Mouse (Mus musculus) stomach, embryonic 14.5 days (tissue): ENCODE measurements around the gene Crybb2. TPM values are rescaled to one million over a fixed set of nuclear protein-coding genes. Genes with fewer than 3 reads are reported as not detected.
A peak's percentile ranks its signal among the peaks of the same experiment; 100 is the strongest.

Experiments
- ATAC-seq: fragments of 200-750 bp; cut with Nextera tagmentation; 2 replicates; pipeline ENCODE4 v1.8.0; 2017; ENCODE audit warnings: low read depth, moderate TSS enrichment; ENCODE audit not compliant: insufficient number of reproducible peaks, insufficient read depth, low FRiP score
- H3K27ac ChIP-seq: fragments of 300-500 bp; sonication (generic); 2 replicates; pipeline ENCODE4 v1.5.1; 2014; ENCODE audit warnings: mild to moderate bottlenecking, low read length, moderate library complexity, mixed read lengths
- H3K27me3 ChIP-seq: fragments of 300-500 bp; sonication (generic); 2 replicates; pipeline ENCODE4 v1.6.1; 2014; ENCODE audit warnings: low read length, control low read depth, mixed read lengths; ENCODE audit not compliant: control insufficient read depth, insufficient read depth
- H3K36me3 ChIP-seq: fragments of 300-500 bp; sonication (generic); 2 replicates; pipeline ENCODE4 v1.6.1; 2014; ENCODE audit warnings: mild to moderate bottlenecking, control low read depth, low read length, moderate library complexity, mixed read lengths; ENCODE audit not compliant: control insufficient read depth, insufficient read depth
- H3K4me1 ChIP-seq: fragments of 300-500 bp; sonication (generic); 2 replicates; pipeline ENCODE4 v1.6.1; 2014; ENCODE audit warnings: low read length, control low read depth, mixed read lengths; ENCODE audit not compliant: control insufficient read depth, insufficient read depth
- H3K4me2 ChIP-seq: fragments of 300-500 bp; sonication (generic); replicated peaks from 2 replicates; pipeline ENCODE4 v1.6.1; 2014; ENCODE audit warnings: low read depth, low read length, control low read depth
- H3K4me3 ChIP-seq: fragments of 300-500 bp; sonication (generic); 2 replicates; pipeline ENCODE4 v1.5.1; 2014; ENCODE audit warnings: low read depth, low read length, control low read depth
- H3K9ac ChIP-seq: fragments of 300-500 bp; sonication (generic); replicated peaks from 2 replicates; pipeline ENCODE4 v1.6.1; 2014; ENCODE audit warnings: low read depth, mild to moderate bottlenecking, control low read depth, low read length, moderate library complexity, mixed read lengths
- H3K9me3 ChIP-seq: fragments of 300-500 bp; sonication (generic); 2 replicates; pipeline ENCODE4 v1.6.1; 2016; ENCODE audit warnings: low read depth, low read length, control low read depth; ENCODE audit not compliant: control insufficient read depth
- WGBS: fragments of 180-500 bp; shearing (Covaris S2); extraction: QIAGEN DNeasy Blood & Tissue Kit; methylation state at CpG from one replicate; pipeline ENCODE4 v1.1.7; 2014; 5-methylcytosine and 5-hydroxymethylcytosine counted together
- polyA plus RNA-seq: library from polyadenylated mRNA; unstranded; fragments of >200 nt; fragmentation: Nextera tagmentation; extraction: Ambion mirVana; gene quantifications from 2 replicates; pipeline ENCODE4 v1.2.1, GENCODE M21; 2014

Gene Crybb2
- polyA plus RNA-seq, 1 experiment from 2014 or later, result not detected

DNA sequence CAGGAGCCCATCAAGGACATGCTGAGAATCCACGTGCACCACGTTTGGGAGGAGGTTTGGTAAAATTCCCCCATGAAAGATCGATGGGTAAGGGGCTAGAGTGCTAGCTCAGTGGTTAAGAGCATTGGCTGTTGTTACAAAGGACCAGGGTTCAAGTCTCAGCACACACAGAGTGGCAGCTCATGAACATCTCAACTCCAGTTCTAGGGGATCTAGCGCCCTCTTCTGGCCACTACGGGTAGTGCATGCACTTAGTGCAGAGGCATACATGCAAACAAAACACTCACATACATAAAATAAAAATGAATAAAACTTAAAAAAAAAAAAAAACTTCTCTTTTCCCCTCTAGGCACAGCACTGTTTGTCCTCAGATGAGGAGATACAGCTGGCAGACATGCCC is 8.8 kb upstream of the Crybb2 start:
- H3K27ac ChIP-seq, result no peak overlapping the region
- no peak for ATAC-seq
- no peaks in the 10 kb centered on the region for H3K9me3 ChIP-seq
- no peaks in the 10 kb centered on the region for H3K27me3 ChIP-seq
- no peak overlapping the region for H3K4me3 ChIP-seq
- no peaks in the 10 kb centered on the region for H3K4me1 ChIP-seq
- H3K36me3 ChIP-seq, result no peaks in the 10 kb centered on the region
- H3K4me2 ChIP-seq, result no peak overlapping the region
- H3K9ac ChIP-seq, result no peak overlapping the region
- 70% methylated on average over 5 of the region's 5 CpGs for WGBS

DNA sequence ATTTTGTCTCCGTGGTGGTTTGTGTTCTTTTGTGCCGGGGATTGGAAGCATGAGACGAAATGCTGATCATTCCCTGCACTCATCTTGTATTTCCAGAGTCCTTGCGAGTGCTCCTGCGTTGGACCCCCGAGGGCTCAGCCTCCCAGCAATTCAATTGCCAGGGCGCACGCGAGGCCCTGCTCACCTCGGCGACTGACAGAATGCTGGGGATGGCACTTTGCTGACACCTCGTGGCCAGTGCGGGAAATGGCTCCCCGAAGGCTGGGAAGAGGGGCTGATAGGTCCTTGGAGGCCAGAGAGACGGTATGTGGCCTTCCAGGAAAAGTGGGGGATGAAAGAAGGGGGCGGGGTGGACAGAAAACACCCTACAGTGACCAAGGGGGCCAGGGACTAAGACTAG is 15.6 kb downstream of the Crybb2 start:
- no peak; the same call in 1 of the 2 replicates for ATAC-seq
- Histone ChIP-seq H3K4me1 (no peaks in the 10 kb centered on the region), H3K9me3 (no peaks in the 10 kb centered on the region), H3K27ac (no peak overlapping the region), H3K9ac (no peak overlapping the region), H3K27me3 (no peaks in the 10 kb centered on the region), H3K4me3 (no peak overlapping the region), H3K36me3 (no peaks in the 10 kb centered on the region), H3K4me2 (no peak overlapping the region)
- 4% methylated on average over 16 of the region's 16 CpGs for WGBS

DNA sequence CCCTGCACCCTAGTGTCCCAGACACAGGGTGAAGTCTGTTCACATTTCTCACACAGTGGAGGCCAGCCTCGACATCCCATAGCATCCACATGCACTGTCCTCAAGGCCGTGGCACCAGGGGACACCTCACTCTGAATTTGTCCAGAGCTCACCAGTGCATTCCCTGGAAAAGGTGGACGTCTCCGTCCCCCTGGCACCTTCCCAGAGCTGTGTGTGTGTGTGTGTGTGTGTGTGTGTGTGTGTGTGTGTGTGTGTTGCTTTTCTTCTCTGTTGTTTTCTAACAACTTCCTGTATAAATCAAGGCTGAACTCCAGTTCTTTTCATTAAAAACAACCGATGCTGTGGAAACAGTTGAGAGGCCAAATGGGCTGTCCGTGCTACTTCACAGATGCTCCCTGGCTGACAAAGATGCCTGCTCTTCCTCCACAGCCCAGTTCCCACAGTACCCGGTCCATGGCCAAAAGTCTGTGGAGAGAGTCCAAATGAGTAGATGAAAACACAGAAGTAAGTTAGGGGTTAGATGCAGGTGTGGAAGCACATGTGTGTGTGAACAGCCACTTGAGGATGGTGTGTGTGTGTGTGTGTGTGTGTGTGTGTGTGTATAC is 19.2 kb downstream of the Crybb2 start:
- no peaks in the 10 kb centered on the region for H3K36me3 ChIP-seq
- H3K9me3 ChIP-seq, result no peaks in the 10 kb centered on the region
- H3K4me2 ChIP-seq, result no peak overlapping the region
- H3K27me3 ChIP-seq, result no peaks in the 10 kb centered on the region
- no peak for ATAC-seq
- 58% methylated on average over 7 of the region's 7 CpGs for WGBS
- no peak overlapping the region for H3K4me3 ChIP-seq
- no peak overlapping the region for H3K27ac ChIP-seq
- no peak overlapping the region for H3K9ac ChIP-seq
- H3K4me1 ChIP-seq, result no peaks in the 10 kb centered on the region

DNA sequence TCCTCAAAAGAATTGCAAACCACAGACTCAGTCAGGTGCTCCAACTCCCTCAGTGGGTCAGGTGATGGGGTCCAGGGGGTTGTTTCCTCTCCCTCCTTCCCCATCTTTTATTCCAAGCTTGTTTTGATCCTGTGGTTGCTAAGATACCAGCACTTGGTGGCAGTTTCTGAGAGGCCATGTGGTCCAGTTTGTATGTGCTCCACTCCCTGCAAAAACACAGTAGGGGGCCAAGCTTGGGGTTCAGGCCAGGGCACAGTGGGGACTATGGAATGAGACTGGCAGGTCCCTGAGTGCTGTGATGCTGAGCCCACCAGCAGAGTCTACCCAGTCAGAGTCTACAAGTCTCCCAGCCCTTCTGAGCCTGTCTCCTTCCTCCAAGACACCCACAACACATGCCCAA is 20.0 kb downstream of the Crybb2 start:
- no peak for ATAC-seq
- Histone ChIP-seq H3K36me3 (no peaks in the 10 kb centered on the region), H3K27ac (no peak overlapping the region), H3K4me2 (no peak overlapping the region), H3K4me3 (no peak overlapping the region), H3K4me1 (no peaks in the 10 kb centered on the region), H3K9me3 (no peaks in the 10 kb centered on the region), H3K9ac (no peak overlapping the region), H3K27me3 (no peaks in the 10 kb centered on the region)

DNA sequence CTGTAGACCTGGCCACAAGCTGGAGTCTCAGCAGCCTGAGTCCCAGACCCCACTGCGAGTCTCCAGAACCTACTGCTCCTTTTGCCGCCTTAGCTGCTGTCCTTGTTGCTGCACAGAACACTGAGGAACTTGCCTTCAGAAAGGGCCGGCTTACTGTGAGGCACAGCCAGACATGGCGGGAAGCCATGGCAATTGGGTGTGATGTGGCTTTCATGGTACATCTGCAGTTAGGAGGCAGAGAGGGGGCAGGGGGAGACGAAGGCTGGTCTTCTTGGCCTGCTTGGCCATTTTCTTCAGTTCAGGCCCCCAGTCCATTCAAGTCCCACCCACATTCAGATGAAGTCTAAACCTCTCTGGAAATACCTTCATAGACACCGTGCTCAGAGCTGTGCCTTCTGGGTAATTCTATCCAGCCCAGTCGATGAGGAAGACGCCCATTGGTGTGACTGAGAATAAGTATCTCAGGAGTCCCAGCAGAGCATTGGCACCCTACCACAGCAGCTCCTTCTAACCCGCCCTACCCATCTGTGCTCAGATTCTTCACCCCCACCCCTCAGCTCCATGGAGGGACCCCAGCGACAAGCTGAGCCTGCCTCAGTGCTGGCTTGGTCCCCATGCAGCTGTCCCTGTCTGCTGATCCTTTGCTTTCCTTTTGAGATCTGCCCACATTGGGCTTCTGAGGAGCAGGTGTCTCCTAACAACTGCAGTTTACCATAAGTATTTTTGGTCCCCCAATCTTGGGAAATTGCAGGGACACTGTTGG is 24.2 kb downstream of the Crybb2 start:
- no peak overlapping the region for H3K9ac ChIP-seq
- H3K4me1 ChIP-seq, result peaks cover 10% of the 10 kb centered on the region
- H3K27me3 ChIP-seq, result no peaks in the 10 kb centered on the region
- 90% methylated on average over 10 of the region's 10 CpGs for WGBS
- no peak overlapping the region for H3K4me2 ChIP-seq
- no peaks in the 10 kb centered on the region for H3K36me3 ChIP-seq
- ATAC-seq, result no peak
- H3K9me3 ChIP-seq, result no peaks in the 10 kb centered on the region
- H3K4me3 ChIP-seq, result no peak overlapping the region
- no peak overlapping the region for H3K27ac ChIP-seq

DNA sequence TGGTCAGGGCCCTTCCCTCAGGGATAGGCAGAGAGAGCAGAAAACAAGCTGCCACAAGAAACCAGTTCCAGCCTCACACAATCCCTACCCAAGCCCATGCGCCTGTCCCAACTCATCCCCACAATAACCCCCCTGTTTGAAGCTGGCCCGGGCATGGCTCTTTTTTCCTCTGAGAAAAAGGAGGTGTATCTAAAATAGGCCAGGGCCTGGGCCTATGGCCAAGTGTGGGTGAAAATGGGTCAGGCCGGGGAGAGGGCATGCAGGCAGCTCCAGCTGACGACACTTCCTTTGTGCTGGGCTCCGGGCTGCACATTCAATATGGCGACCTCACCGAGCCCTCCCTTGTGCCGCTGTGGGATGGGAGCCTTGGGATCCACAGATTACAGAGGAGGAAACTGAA is 26.4 kb downstream of the Crybb2 start:
- Histone ChIP-seq H3K4me1 (peaks cover 10% of the 10 kb centered on the region), H3K27me3 (no peaks in the 10 kb centered on the region), H3K9me3 (no peaks in the 10 kb centered on the region), H3K4me3 (no peak overlapping the region), H3K4me2 (no peak overlapping the region), H3K9ac (no peak overlapping the region), H3K27ac (no peak overlapping the region), H3K36me3 (no peaks in the 10 kb centered on the region)
- ATAC-seq, result no peak
- 81% methylated on average over 8 of the region's 8 CpGs for WGBS

DNA sequence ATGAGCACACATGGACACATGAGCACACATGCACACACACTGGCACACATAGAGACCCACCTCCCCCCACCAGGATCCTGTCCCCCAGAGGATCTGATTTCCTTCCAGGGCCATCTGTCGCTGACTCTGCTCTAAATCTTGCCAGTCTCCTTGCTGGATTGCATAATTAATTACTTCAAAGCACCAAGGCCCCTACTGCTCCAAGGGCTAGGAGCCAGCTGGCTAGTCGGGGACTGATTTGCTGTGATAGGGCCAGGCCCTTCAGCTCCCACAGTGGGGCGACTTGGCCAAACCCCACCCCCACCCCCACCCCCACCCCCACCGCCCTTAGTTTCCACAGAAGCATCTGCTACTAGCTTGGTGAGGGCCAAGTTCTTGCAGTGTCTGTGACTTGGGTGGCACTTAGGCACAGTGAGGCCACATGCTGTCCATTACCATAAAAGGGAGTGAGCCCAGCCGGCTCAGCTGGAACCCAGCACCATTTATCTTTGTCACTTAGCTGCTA is 28.3 kb downstream of the Crybb2 start:
- no peaks in the 10 kb centered on the region for H3K9me3 ChIP-seq
- ATAC-seq, result peak; percentile 42; the same call in 1 of the 2 replicates
- no peak overlapping the region for H3K4me3 ChIP-seq
- H3K36me3 ChIP-seq, result no peaks in the 10 kb centered on the region
- H3K4me1 ChIP-seq, result peaks cover 10% of the 10 kb centered on the region
- peak overlapping the region; percentile 21; the same call in 1 of the 2 replicates for H3K27ac ChIP-seq
- H3K9ac ChIP-seq, result no peak overlapping the region
- H3K27me3 ChIP-seq, result no peaks in the 10 kb centered on the region
- 15% methylated on average over 5 of the region's 5 CpGs for WGBS
- no peak overlapping the region for H3K4me2 ChIP-seq

DNA sequence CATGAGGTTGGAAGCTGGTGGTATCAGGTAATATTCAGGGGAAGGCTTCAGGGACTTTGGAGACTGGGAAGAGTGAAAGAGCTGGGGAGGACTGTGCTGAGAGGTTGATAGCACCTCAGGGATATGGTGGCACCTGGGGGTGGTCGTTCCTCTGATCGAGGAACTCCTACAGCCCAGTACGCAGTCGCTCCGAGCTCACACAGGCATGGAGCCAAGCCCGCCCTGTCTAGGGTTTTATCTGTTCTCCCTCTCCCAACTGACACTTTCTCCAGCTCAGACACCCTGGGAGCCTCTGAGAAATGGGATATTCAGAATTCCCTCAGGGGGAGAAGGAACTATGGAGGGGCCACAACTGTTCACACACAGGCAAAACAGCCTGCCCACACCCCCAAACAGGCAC is 29.1 kb downstream of the Crybb2 start:
- Histone ChIP-seq H3K9me3 (no peaks in the 10 kb centered on the region), H3K27me3 (no peaks in the 10 kb centered on the region), H3K4me2 (no peak overlapping the region), H3K9ac (no peak overlapping the region), H3K27ac (peak overlapping the region; percentile 10; the same call in 1 of the 2 replicates), H3K4me3 (no peak overlapping the region), H3K36me3 (no peaks in the 10 kb centered on the region), H3K4me1 (peaks cover 10% of the 10 kb centered on the region)
- ATAC-seq, result no peak
- WGBS, result 49% methylated on average over 6 of the region's 6 CpGs
